Mouse (Mus musculus) gastrocnemius, postnatal 36 days (tissue): ENCODE measurements at regions not wholly inside any gene's neighbourhood (a gene's known extent, or its start where the extent isn't known, plus 50 kb on each side); places are given as distances from the start of the nearest gene placed in this dataset.

Source experiments
- DNase-seq, 2 experiments: peaks; one replicate each; pipeline ENCODE4 v3.0.0; 2022
- intact Hi-C: fragments of 180-260 bp; cut with DNase I; formaldehyde crosslinking; loops from one replicate; pipeline ENCODE4 v1.15.1; 2025

DNA sequence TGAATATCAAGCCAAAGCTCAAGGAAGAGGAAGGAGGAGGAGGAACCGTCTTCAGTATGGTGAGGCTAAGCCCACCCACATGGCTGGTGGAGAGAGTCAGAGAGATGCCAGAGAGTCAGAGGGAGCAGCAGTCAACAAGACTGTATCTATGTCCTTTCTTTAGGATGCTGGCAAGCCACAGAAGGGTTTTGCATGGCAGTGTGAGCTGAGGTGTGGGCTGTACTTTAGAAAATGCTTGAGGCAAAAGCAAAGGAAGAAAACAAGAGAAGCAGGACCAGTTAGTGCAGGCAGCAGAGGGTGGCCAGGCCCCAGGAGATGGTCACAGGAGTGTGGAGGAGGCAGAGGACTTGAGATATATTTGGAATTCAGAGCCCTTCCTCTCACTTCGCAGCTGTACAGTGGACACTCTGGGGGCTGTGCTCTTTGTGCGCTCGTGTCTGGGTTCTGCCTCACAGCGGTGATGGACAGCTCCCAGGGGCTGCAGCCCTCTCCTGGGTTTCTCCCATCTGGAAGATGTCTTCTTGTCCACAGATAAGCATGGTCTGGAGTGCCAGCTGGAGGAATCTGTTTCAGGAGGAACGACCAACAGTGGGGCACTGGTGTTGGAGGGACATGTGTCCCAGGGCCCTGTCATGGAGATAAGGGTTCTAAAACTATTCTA is 157.4 kb upstream of the Dyrk2 start:
- no peak for DNase-seq
- intact Hi-C loops, result no loop called here

DNA sequence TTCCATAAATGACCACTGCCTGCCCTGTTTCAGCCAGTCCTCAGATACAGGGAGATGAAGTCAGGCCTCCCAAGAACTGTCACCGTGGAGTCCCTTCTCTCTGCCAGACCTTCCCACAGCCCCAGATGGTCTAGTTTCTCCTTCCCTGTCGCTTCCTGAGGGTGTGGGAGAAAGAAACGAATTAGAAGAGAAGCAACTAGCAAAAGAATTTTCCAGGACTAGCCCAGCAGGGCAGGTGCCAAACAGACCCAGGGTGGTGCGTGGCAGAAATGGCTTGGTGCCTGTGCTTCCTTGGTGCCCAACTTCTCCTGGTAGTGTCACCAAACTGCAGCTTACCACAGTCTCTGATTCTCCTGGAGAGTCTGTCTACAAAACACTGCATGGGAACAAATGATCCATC is 156.3 kb upstream of the Dyrk2 start:
- DNase-seq, result no peak
- intact Hi-C loops, result no loop called here

DNA sequence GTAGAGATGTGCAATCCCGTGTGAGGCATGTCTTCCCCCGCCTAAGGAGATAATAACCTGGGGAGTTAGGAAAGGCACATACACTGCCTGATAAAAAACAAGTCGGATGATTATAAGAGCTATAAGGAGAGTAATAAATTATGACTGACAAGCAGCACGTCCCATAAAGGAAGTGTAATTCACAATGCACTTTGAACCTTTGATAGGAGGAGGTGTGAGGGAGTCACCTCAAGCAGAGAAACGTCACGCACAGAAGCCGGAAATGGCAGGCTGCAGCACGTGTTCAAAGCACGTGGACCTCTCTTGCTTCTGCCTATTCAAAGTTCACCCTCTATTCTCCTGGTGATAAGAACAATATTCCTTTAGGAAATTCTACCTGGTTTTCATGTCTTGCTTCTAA is 154.4 kb upstream of the Dyrk2 start:
- no peak for DNase-seq
- intact Hi-C loops, result no loop called here

DNA sequence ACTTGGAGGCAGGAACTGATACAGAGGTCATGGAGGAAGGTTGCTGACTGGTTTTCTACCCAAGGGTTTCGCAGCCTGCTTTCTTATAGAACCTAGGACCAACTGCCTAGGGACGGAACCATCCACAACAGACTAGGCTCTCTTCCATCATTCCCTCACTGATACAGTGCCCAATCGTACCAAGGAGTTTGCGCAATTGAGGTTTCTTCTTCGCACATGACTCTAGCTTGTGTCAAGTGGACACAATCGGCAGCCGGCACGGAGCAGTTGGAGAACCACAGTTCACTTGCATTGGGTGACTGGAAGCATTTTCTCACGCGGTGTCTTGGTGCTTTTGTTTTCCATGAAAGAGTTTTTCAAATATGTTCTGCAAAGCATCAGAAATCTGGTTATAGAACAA is 149.1 kb upstream of the Dyrk2 start:
- intact Hi-C loops, result loop anchor here (5.0 kb wide), 1 partner anchor 43 kb away; no protein-coding TSS in a partner anchor

DNA sequence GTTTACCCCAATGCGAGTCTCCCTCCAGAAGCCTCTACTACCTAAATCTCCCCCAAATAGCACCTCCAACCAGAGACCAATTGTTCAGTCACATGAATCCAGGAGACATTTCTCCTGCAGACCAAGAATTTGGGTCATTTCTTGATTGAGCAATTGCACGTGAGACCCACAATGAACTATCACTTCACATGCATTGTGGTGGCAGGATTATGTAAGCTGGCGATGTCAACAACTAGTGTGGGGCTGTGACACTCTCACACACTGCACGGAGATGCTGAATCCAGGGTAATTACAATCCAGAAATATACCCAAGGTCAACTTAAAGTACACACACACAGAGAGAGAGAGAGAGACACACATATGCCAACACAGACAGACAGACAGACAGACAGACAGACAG is 148.5 kb upstream of the Dyrk2 start:
- intact Hi-C loops, result loop anchor here (5.0 kb wide), 1 partner anchor 44 kb away; no protein-coding TSS in a partner anchor
- DNase-seq, result no peak

More for the DNA sequence above, 149.1 kb upstream of the Dyrk2 start:
- no peak for DNase-seq

DNA sequence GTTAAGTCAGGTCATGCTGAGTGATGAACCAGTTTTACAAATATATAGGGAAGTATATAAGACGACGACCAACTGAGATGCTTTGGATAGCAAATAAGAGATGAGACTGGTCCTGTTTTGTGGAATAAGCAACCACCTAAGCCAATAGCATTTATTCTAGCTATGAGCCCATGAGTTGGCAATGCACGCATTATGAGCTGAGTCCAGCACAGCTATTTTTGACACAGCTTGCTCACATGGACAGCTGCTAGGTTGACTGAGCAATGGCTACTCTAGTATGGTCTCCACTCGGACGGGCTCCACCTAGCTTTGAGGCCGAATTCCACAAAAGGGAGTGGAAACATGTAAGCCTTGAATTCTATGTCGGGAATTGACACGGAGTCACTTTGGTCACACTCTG is 146.1 kb upstream of the Dyrk2 start:
- intact Hi-C loops, result loop anchor here (5.0 kb wide), 1 partner anchor 46 kb away; no protein-coding TSS in a partner anchor
- DNase-seq, result no peak

DNA sequence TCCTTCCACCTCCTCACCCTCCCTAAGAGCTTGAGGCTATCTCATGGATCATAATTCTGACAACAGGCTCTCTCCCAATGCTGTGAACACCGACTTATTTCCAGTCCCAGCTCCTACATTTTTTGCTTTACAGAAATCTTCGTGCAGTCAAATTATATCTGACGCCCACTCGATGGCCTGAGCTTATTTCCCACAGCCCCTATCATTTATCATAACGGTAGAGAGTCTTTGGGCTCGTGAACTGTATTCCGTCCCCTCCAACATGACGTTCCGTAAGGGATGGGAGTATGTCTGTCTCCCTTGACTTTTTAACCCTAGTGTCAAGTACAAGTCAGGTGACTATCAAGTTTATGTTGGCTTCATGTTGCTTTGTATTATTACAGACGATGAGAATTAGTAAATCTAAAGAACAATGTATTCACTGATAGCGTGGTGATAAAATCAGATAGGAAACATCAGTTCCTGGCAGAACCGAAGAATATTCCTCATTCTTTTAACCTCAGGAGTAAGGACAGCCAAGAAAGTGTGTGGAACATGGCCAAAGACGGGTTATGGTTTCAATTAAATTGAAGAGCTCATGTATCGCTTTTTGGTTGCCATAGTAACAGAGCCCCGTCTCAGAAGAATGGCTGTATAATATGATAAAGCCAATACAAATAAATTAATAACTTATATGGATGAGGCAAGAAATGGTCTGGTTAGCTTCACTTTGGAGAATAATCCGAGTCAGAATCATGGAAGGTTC is 145.5 kb upstream of the Dyrk2 start:
- DNase-seq, result peak in 1 of 2 experiments; percentile 43
- intact Hi-C loops, result loop anchor here (5.0 kb wide), 1 partner anchor 47 kb away; no protein-coding TSS in a partner anchor

DNA sequence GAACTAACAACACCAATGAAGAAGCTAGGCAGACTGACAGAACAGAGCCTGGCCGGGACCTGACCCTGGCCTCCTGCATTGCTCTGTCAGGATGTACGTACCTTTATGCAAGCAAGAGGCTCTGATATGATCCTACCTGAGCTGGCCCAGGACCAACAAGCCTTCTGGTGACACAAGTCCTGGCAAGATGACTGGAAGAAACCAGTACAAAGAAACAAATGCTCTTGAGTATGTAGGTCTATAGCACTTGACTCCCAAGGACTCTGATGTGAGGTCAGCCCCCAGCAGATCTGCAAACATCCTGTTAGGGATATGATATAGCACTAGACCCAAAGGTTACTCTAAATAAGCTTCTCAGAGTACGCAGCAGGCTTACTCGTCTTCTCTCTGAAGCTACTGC is 144.7 kb upstream of the Dyrk2 start:
- intact Hi-C loops, result loop anchor here (5.0 kb wide), 1 partner anchor 48 kb away; no protein-coding TSS in a partner anchor
- no peak for DNase-seq

DNA sequence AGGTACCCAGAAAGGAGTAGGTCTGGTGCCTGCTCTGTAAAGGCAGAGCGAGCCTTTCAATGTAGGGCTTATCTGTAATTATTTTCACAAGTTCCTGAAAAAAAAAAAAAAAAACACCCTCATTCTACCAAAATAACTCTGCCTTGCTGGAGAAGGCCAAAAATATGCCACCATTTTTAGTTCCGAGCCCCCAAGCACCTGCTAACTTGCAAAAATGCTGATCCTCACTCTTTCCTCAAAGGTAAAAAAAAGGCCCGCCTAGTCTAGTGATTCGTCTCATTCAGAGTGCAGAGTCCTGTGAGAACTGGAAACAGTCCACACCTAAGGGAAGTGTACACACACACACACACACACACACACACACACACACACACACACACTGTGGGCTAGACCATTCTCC is 143.7 kb upstream of the Dyrk2 start:
- DNase-seq, result no peak
- intact Hi-C loops, result no loop called here

DNA sequence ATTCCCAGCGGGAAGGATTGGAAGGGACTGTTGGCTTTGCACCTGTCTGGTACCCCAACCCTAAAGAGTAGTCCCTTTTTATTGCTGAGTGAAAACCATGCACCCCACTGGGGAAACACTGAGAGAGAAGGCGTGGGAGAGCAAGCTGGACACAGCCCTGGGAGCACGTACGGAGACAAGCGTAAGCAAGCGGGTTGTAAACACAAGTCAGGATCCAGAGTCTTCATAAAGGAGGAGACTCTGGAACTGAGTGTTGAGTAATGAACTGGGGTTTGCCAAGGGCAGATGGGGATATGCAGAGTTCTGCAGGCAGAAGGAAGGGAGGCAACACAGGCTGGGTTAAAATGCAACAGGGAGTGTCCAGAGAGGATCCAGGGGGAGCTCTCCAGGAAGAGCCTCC is 141.5 kb upstream of the Dyrk2 start:
- intact Hi-C loops, result no loop called here
- no peak for DNase-seq

DNA sequence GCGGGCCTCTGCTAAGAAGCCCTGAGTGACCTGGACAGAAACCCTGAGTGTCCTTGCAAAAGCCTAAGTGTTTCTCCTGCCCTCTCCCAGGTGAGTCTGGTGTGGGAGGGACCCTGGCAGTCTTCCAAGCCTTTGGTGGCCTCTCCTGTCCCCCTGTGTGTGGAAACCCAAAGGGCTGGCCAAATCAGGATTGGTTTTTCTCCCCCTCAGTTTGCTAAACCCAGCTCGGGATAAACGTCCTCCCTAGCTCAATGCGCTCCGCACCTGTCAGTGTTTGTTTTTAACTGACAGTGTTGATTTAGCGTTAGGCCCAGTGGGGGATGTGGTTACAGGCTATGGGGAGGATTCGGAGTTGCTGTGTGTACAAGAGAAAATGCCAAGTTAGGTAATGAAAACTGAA is 140.9 kb upstream of the Dyrk2 start:
- intact Hi-C loops, result loop anchor here (1.0 kb wide), 1 partner anchor 14 kb away; no protein-coding TSS in a partner anchor

DNA sequence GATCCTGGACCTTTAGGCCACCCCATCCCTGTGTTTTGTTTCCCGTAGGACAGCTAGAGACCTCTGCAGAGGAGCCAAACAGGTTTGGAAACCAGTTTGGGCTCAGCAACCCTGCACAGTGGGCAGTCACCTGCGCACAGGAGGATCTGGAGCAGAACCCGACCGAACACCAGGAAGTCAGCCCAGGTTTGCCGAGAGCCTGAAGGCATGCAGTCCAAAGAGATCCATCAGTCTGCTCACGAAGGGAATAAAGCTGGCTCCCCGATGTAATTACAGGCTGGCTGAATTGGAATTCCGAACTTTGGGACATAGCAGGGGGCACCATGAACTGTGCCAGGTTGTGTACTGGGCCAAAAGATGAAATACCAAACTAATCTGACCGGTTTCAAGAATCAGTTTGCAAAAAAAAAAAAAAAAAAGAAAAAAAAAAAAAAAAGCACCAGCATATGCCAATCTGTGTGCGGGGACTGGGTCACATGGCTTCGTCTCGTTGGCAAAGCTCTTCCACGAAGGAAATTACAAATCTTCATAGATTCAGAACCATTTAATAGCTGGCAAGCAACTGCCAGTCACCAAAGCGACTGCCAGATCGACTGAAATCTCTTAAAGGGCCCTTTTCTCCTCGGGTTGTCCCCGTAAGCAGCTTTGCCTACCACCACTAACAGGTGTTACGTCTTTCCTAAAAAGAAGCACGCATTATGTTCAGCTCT is 137.0 kb upstream of the Dyrk2 start:
- no peak for DNase-seq
- intact Hi-C loops, result no loop called here

More for the DNA sequence above, 140.9 kb upstream of the Dyrk2 start:
- no peak for DNase-seq

DNA sequence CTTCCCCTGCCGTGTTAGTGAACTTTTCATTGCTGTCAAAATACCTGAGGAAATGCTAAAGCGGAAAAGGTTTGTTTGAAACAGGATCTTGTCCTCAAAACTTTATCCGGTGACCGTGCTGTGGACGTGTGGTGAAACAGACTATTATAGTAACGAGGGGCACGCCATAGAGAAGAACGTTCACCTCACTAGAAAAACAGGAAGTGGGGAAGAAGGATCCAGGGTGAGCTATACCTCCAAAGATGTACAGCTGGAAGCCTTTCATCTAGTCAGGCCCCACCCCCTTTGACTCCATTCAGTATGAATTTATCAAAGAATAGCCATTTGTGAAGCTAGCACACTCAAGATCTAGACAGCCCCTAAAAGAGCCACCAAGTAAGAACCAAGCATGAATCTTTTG is 135.5 kb upstream of the Dyrk2 start:
- intact Hi-C loops, result no loop called here
- DNase-seq, result no peak

DNA sequence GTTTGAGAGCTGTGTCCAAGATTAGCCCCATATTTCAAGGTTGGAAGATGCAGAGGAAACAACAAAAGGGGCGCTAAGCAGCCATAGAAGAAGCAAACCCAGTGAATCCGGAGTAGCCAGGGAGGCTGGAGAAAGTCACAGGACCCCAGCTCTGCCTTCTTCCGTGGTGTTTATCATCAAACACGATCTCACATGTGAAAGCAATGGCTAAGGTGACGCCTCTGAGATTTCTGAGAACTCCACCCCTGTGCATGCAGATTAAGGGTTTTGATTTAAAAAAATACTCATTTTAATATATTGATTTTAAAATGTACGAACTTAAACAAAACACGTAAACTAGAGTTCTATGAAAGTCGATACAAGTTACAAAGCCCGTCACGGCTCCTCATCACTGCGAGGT is 134.4 kb upstream of the Dyrk2 start:
- intact Hi-C loops, result no loop called here
- no peak for DNase-seq

DNA sequence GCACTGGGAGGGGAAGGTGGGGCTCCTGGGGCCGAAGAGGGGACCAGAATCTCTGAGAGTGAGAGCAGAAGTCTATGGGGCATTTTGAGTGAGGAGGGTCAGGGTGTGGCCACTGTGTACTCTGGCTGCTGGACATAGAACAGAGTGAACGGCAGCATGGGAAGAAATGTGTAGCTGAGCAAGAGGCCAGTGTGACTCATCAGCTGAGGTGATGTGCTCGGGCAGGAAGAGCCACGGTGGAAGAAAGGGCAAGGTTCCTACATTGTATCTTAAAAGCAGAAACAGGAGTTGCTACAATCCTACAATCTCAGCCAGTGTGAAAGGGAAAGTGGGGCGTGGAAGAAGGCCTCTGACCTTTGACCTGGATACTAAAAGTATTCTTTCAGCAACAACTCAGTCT is 133.8 kb upstream of the Dyrk2 start:
- no peak for DNase-seq
- intact Hi-C loops, result no loop called here

DNA sequence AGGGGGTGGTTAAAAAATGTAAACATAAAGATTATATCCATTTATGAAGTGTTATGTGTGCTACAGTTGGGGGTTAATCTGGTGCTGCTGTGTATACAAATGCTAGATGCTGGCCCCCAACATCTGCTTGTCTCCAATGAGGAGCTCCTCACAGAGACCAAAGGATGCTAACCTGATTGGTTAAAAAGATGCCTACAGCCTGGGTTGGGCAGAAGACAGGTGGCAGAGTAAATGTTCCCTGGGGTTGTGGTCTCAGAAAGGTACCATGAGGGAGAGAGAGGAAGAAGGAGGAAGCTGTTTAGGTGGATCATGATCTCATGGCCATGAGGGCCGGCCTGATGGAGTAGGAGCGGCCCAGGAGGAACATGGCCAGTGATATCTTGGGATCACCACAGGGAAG is 133.0 kb upstream of the Dyrk2 start:
- DNase-seq, result no peak
- intact Hi-C loops, result no loop called here

DNA sequence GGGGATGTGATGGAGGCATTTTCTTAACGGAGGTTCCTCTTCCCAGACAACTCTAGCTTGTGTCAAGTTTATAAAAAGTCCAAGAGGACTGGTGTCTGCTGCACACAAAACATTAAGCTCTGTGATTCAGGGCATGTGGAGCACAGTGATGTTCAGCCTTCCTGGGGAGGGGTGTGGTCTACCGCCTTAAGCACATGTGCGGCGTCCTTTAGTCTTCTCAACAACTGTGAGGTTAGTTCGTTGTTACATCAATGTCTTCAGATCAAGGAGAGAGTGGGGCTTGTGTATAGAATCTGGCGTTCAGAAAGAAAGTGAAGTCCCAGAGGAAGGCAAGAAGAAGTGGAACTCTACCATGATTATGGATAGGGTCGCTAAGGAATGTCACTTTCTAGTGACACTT is 131.9 kb upstream of the Dyrk2 start:
- no peak for DNase-seq
- intact Hi-C loops, result no loop called here

DNA sequence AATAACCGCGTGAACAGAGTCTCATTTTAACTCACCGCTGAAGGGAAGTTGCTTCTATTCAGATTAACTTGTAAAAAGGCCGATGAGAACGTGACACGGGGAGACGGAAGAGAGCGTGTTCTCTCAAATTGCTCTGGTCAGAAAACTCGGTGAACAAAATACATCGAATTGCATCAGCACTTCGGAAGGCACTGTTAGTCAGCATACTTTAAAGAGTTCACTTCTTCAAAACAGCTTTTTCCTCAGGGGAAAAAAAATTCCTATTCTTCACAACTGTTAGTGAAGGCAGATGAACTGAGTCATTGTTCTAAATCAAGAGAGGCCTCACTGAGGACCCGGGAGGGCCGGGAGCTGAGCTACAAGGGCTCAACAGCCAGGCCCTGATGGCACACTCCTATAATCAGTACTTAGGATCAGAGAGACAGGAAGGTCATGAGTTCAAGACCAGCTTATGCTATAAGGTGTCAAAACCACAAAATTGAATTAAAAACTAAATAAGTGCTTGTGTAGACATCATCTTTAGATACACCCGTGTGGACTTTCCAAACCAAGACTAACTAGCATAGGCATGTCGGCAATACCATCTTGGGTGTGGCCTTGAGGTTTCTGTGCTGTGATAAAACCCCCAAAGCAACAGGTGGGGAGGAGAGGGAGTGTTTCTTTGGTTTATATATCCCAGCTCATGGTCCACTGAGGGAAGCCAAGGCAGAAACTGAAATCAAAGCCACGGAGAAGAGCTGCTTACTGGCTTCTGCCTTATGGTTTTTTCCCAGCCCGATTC is 131.2 kb upstream of the Dyrk2 start:
- no peak for DNase-seq
- intact Hi-C loops, result no loop called here

DNA sequence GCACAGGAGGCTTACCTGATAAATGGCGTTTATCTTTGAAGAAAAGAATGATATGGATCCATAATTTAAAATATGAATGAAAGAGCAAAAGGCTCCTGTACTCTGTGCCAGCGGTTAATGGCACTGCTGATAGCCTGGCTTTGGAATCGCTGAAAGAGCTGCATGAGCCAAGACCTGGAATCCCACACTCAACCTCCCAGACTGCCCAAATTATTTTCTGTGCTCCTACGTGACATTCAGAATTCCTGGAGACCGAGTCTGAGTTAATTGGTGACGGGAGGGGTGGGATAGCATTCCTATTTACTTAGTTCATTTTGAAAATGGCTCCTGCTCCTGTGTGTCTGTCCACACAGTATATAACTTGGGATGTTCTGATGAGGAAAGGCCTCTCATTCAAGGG is 129.0 kb upstream of the Dyrk2 start:
- no peak for DNase-seq
- intact Hi-C loops, result no loop called here

DNA sequence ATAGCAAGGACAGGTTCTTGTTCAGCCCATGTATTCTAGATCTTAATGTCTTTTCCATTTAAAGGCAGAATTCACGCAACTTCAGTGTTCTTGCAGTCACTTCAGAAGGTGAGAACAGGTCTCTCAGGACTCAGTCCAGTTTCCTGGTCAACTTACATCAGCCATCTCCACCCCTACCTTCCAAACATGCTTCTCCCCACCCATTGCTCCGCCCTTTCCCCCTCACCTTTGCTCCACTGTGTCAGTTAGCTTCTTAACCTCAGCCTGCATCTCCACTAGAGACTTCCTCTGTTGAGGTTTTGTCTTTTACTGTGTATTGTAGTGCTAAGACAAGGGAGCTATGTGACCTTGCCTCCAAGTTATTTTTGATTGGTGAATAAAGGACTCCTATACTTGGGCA is 127.0 kb upstream of the Dyrk2 start:
- no peak for DNase-seq
- intact Hi-C loops, result loop anchor here (1.0 kb wide), 1 partner anchor 13 kb away; no protein-coding TSS in a partner anchor
